Mouse (Mus musculus) limb, embryonic 14.5 days (tissue): ENCODE measurements around the gene Dhdds. TPM values are rescaled to one million over a fixed set of nuclear protein-coding genes. Genes with fewer than 3 reads are reported as not detected.

Experiments used
- ATAC-seq: fragments of 200-750 bp; cut with Nextera tagmentation; 2 replicates; pipeline ENCODE4 v1.8.0; 2017; ENCODE audit warnings: low read depth, moderate number of reproducible peaks, moderate TSS enrichment; ENCODE audit not compliant: low FRiP score
- DNase-seq: peaks from one replicate; pipeline ENCODE4 v3.0.0-alpha.2; 2015; ENCODE audit warnings: low spot score
- H3K27ac ChIP-seq: fragments of 300-500 bp; sonication (generic); replicated peaks from 2 replicates; pipeline ENCODE4 v1.5.1; 2014; ENCODE audit warnings: low read depth, mild to moderate bottlenecking, low read length, moderate library complexity, mixed read lengths
- H3K27me3 ChIP-seq: fragments of 300-500 bp; sonication (generic); 2 replicates; pipeline ENCODE4 v1.6.1; 2014; ENCODE audit warnings: low read length, mixed read lengths; ENCODE audit not compliant: control insufficient read depth, insufficient read depth
- H3K36me3 ChIP-seq: fragments of 300-500 bp; sonication (generic); 2 replicates; pipeline ENCODE4 v1.6.1; 2014; ENCODE audit warnings: mild to moderate bottlenecking, low read length, moderate library complexity, mixed read lengths; ENCODE audit not compliant: control insufficient read depth, insufficient read depth
- H3K4me1 ChIP-seq: fragments of 300-500 bp; sonication (generic); 2 replicates; pipeline ENCODE4 v1.6.1; 2014; ENCODE audit warnings: antibody characterized with exemption, low read length, mixed read lengths; ENCODE audit not compliant: control insufficient read depth, insufficient read depth
- H3K4me2 ChIP-seq: fragments of 300-500 bp; sonication (generic); replicated peaks from 2 replicates; pipeline ENCODE4 v1.6.1; 2014; ENCODE audit warnings: low read depth, mild to moderate bottlenecking, low read length, moderate library complexity; ENCODE audit not compliant: severe bottlenecking
- H3K4me3 ChIP-seq: fragments of 300-500 bp; sonication (generic); replicated peaks from 2 replicates; pipeline ENCODE4 v1.5.1; 2014; ENCODE audit warnings: low read length
- H3K9ac ChIP-seq: fragments of 300-500 bp; sonication (generic); 2 replicates; pipeline ENCODE4 v1.6.1; 2014; ENCODE audit warnings: mild to moderate bottlenecking, low read depth, low read length, moderate library complexity; ENCODE audit not compliant: severe bottlenecking
- H3K9me3 ChIP-seq: fragments of 300-500 bp; sonication (generic); 2 replicates; pipeline ENCODE4 v1.6.1; 2016; ENCODE audit warnings: low read length; ENCODE audit not compliant: control insufficient read depth
- POLR2A ChIP-seq: fragments of 200-500 bp; IDR thresholded peaks from 2 replicates; pipeline ENCODE4 v1.8.0; 2012; ENCODE audit warnings: inconsistent platforms, mild to moderate bottlenecking, moderate library complexity, borderline replicate concordance; ENCODE audit not compliant: insufficient read depth, insufficient read length; ENCODE audit errors: extremely low read depth
- WGBS: fragments of 180-500 bp; shearing (Covaris S2); extraction: QIAGEN DNeasy Blood & Tissue Kit; methylation state at CpG from one replicate; pipeline ENCODE4 v1.1.7; 2014; 5-methylcytosine and 5-hydroxymethylcytosine counted together
- polyA plus RNA-seq, 2 experiments: library from polyadenylated mRNA; depleted of rRNA in 1 of 2; stranded (reverse) in 1 of 2; unstranded in 1 of 2; fragments of >200 nt; fragmentation: Nextera tagmentation in 1 of 2; extraction: Ambion mirVana in 1 of 2; gene quantifications; 2 replicates each; pipeline versions ENCODE4 v1.2.1 to v1.2.3; 2012 to 2014

Gene Dhdds
- polyA plus RNA-seq, 2 experiments = 47.2 to 47.6 TPM

- Histone ChIP-seq H3K27ac (no peak overlapping the region), H3K9ac (no peak overlapping the region), H3K27me3 (no peaks in the 10 kb centered on the region), H3K4me2 (no peak overlapping the region), H3K4me1 (no peaks in the 10 kb centered on the region), H3K36me3 (peaks cover 71% of the 10 kb centered on the region), H3K4me3 (no peak overlapping the region), H3K9me3 (no peaks in the 10 kb centered on the region)
- no peak for ATAC-seq
- no peak for DNase-seq
- WGBS = 76% methylated on average over 13 of the region's 13 CpGs
- no peak for TF ChIP-seq POLR2A
These were observed 17.8 kb downstream of the Dhdds start for GRCm38 (mm10) chr4:133982936-133983335.

GRCm38 (mm10) chr4:133980496-133980895 is 20.2 kb downstream of the Dhdds start:
- Histone ChIP-seq H3K4me3 (no peak overlapping the region), H3K36me3 (peaks cover 71% of the 10 kb centered on the region), H3K4me2 (no peak overlapping the region), H3K9me3 (no peaks in the 10 kb centered on the region), H3K27me3 (no peaks in the 10 kb centered on the region), H3K27ac (no peak overlapping the region), H3K9ac (no peak overlapping the region), H3K4me1 (no peaks in the 10 kb centered on the region)
- ATAC-seq = no peak
- TF ChIP-seq POLR2A = no peak
- DNase-seq = no peak
- WGBS = 80% methylated on average over 5 of the region's 5 CpGs

GRCm38 (mm10) chr4:133978021-133978711 is 22.6 kb downstream of the Dhdds start:
- Histone ChIP-seq H3K9me3 (no peaks in the 10 kb centered on the region), H3K4me3 (no peak overlapping the region), H3K36me3 (peaks cover 66% of the 10 kb centered on the region), H3K4me1 (no peaks in the 10 kb centered on the region), H3K4me2 (no peak overlapping the region), H3K27me3 (no peaks in the 10 kb centered on the region), H3K27ac (no peak overlapping the region), H3K9ac (no peak overlapping the region)
- WGBS = 91% methylated on average over 10 of the region's 10 CpGs
- DNase-seq (no peak), ATAC-seq (no peak)
- TF ChIP-seq POLR2A = no peak

- Histone ChIP-seq H3K4me1 (peaks cover 9% of the 10 kb centered on the region), H3K27ac (no peak overlapping the region), H3K4me3 (no peak overlapping the region), H3K9me3 (no peaks in the 10 kb centered on the region), H3K36me3 (peaks cover 41% of the 10 kb centered on the region), H3K27me3 (no peaks in the 10 kb centered on the region), H3K9ac (no peak overlapping the region), H3K4me2 (no peak overlapping the region)
- ATAC-seq = no peak
- no peak for TF ChIP-seq POLR2A
- DNase-seq = no peak
- 55% methylated on average over 8 of the region's 8 CpGs for WGBS
These were observed 29.0 kb downstream of the Dhdds start for GRCm38 (mm10) chr4:133971741-133972140.

- Histone ChIP-seq H3K9me3 (no peaks in the 10 kb centered on the region), H3K9ac (no peak overlapping the region), H3K4me2 (no peak overlapping the region), H3K36me3 (peaks cover 42% of the 10 kb centered on the region), H3K27ac (no peak overlapping the region), H3K4me3 (no peak overlapping the region), H3K4me1 (peaks cover 12% of the 10 kb centered on the region), H3K27me3 (no peaks in the 10 kb centered on the region)
- 89% methylated on average over 13 of the region's 13 CpGs for WGBS
- no peak for TF ChIP-seq POLR2A
- ATAC-seq (no peak), DNase-seq (no peak)
These were observed 29.8 kb downstream of the Dhdds start for GRCm38 (mm10) chr4:133970876-133971275.
